Mouse (Mus musculus) forebrain, postnatal 0 days (tissue): ENCODE measurements at regions not wholly inside any gene's neighbourhood (a gene's known extent, or its start where the extent isn't known, plus 50 kb on each side); places are given as distances from the start of the nearest gene placed in this dataset.

ENCODE experiments used
- ATAC-seq: fragments of 200-750 bp; cut with Nextera tagmentation; 2 replicates; pipeline ENCODE4 v1.8.0; 2017; ENCODE audit warnings: mild to moderate bottlenecking, moderate library complexity
- DNase-seq: peaks from one replicate; pipeline ENCODE4 v3.0.0-alpha.2; 2015
- H3K27ac ChIP-seq: fragments of 300-500 bp; sonication (generic); 2 replicates; pipeline ENCODE4 v1.5.1; 2014; ENCODE audit warnings: low read depth, mild to moderate bottlenecking, antibody characterized with exemption, low read length, moderate library complexity, mixed read lengths
- H3K27me3 ChIP-seq: fragments of 300-500 bp; sonication (generic); 2 replicates; pipeline ENCODE4 v1.6.1; 2014; ENCODE audit warnings: mild to moderate bottlenecking, low read length, mixed read lengths; ENCODE audit not compliant: insufficient read depth
- H3K36me3 ChIP-seq: fragments of 300-500 bp; sonication (generic); 2 replicates; pipeline ENCODE4 v1.6.1; 2014; ENCODE audit warnings: mild to moderate bottlenecking, moderate library complexity; ENCODE audit not compliant: insufficient read depth
- H3K4me1 ChIP-seq: fragments of 300-500 bp; sonication (generic); 2 replicates; pipeline ENCODE4 v1.6.1; 2014; ENCODE audit warnings: antibody characterized with exemption; ENCODE audit not compliant: insufficient read depth
- H3K4me2 ChIP-seq: fragments of 300-500 bp; sonication (generic); 2 replicates; pipeline ENCODE4 v1.6.1; 2014; ENCODE audit warnings: low read depth, mild to moderate bottlenecking, moderate library complexity
- H3K4me3 ChIP-seq: fragments of 300-500 bp; sonication (generic); 2 replicates; pipeline ENCODE4 v1.5.1; 2014; ENCODE audit warnings: low read depth, low read length, mixed read lengths
- H3K9ac ChIP-seq: fragments of 300-500 bp; sonication (generic); 2 replicates; pipeline ENCODE4 v1.6.1; 2014; ENCODE audit warnings: mild to moderate bottlenecking
- H3K9me3 ChIP-seq: fragments of 300-500 bp; sonication (generic); 2 replicates; pipeline ENCODE4 v1.6.1; 2016; ENCODE audit warnings: low read length
- CTCF ChIP-seq: sonication (generic); IDR thresholded peaks from 2 replicates; pipeline ENCODE4 v1.5.1; 2016; ENCODE audit warnings: antibody characterized with exemption, control low read depth, low read depth
- WGBS: fragments of 180-500 bp; shearing (Covaris S2); extraction: QIAGEN DNeasy Blood & Tissue Kit; methylation state at CpG from one replicate; pipeline ENCODE4 v1.1.7; 2014; 5-methylcytosine and 5-hydroxymethylcytosine counted together

GRCm38 (mm10) chr16:5425908-5426307 is 170.1 kb upstream of the Eef2kmt start:
- ATAC-seq (no peak), DNase-seq (no peak)
- no peaks in the 10 kb centered on the region for H3K4me1 ChIP-seq
- H3K9ac ChIP-seq = no peak overlapping the region
- TF ChIP-seq CTCF = no peak
- H3K9me3 ChIP-seq = no peaks in the 10 kb centered on the region
- H3K27me3 ChIP-seq = no peaks in the 10 kb centered on the region
- H3K27ac ChIP-seq = no peak overlapping the region
- WGBS = 86% methylated on average over 2 of the region's 2 CpGs
- H3K4me3 ChIP-seq = no peak overlapping the region
- no peaks in the 10 kb centered on the region for H3K36me3 ChIP-seq
- H3K4me2 ChIP-seq = no peak overlapping the region

GRCm38 (mm10) chr16:5422041-5422440 is 166.3 kb upstream of the Eef2kmt start:
- 61% methylated on average over 6 of the region's 6 CpGs for WGBS

DNA sequence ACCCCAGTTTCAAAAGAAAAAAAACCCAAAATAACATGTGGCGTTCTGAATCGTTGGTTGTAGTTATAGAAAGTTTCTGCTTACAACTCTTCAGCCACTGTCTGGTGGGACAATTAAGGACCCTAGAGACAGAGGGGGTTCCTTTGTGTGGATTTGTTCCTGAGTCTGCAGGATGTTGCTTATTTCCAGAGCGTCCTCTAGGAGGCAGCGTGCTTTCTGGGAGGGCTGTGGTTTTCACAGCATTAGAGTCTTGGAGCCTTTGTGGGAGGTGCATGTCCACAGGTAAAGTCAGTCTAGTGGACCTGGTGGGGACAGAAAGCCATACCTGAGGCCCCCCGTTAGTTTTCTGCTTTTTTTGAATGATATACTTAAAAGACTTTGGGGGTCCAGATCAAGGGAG is 165.8 kb upstream of the Eef2kmt start:
- Histone ChIP-seq H3K9me3 (no peaks in the 10 kb centered on the region), H3K4me2 (no peak overlapping the region), H3K9ac (no peak overlapping the region), H3K4me3 (no peak overlapping the region), H3K27me3 (no peaks in the 10 kb centered on the region), H3K27ac (no peak overlapping the region), H3K4me1 (no peaks in the 10 kb centered on the region), H3K36me3 (no peaks in the 10 kb centered on the region)
- ATAC-seq (no peak), DNase-seq (no peak)
- WGBS = 83% methylated on average over 5 of the region's 5 CpGs
- 0 out of 2 replicates have a peak, but pooled peaks have one; percentile 13 for TF ChIP-seq CTCF

More at GRCm38 (mm10) chr16:5422041-5422440, 166.3 kb upstream of the Eef2kmt start:
- ATAC-seq (no peak), DNase-seq (no peak)
- Histone ChIP-seq H3K36me3 (no peaks in the 10 kb centered on the region), H3K4me1 (no peaks in the 10 kb centered on the region), H3K4me3 (no peak overlapping the region), H3K27ac (no peak overlapping the region), H3K27me3 (no peaks in the 10 kb centered on the region), H3K9me3 (no peaks in the 10 kb centered on the region), H3K4me2 (no peak overlapping the region), H3K9ac (no peak overlapping the region)
- TF ChIP-seq CTCF = no peak

- no peak for TF ChIP-seq CTCF
- no peak overlapping the region for H3K4me2 ChIP-seq
- no peak overlapping the region for H3K9ac ChIP-seq
- H3K36me3 ChIP-seq = no peaks in the 10 kb centered on the region
- peak; percentile 50; the same call in 1 of the 2 replicates for ATAC-seq
- WGBS = 82% methylated on average over 3 of the region's 3 CpGs
- no peaks in the 10 kb centered on the region for H3K9me3 ChIP-seq
- H3K4me1 ChIP-seq = no peaks in the 10 kb centered on the region
- H3K4me3 ChIP-seq = no peak overlapping the region
- H3K27ac ChIP-seq = no peak overlapping the region
- DNase-seq = peak; percentile 20
- no peaks in the 10 kb centered on the region for H3K27me3 ChIP-seq
Measured at GRCm38 (mm10) chr16:5419467-5419866, 163.7 kb upstream of the Eef2kmt start.

GRCm38 (mm10) chr16:5418462-5419197 is 162.8 kb upstream of the Eef2kmt start:
- Histone ChIP-seq H3K9me3 (no peaks in the 10 kb centered on the region), H3K27ac (no peak overlapping the region; the same call in 1 of the 2 replicates), H3K9ac (no peak overlapping the region), H3K27me3 (no peaks in the 10 kb centered on the region), H3K4me2 (no peak overlapping the region), H3K4me1 (no peaks in the 10 kb centered on the region), H3K4me3 (no peak overlapping the region), H3K36me3 (no peaks in the 10 kb centered on the region)
- DNase-seq = peak; percentile 54
- 31% methylated on average over 4 of the region's 4 CpGs for WGBS
- no peak for TF ChIP-seq CTCF
- peak; percentile 56 for ATAC-seq

GRCm38 (mm10) chr16:5415310-5415709 is 159.5 kb upstream of the Eef2kmt start:
- WGBS = 86% methylated on average over 4 of the region's 4 CpGs
- Histone ChIP-seq H3K4me3 (no peak overlapping the region), H3K27me3 (no peaks in the 10 kb centered on the region), H3K4me2 (no peak overlapping the region), H3K9ac (no peak overlapping the region), H3K36me3 (no peaks in the 10 kb centered on the region), H3K27ac (no peak overlapping the region), H3K4me1 (no peaks in the 10 kb centered on the region), H3K9me3 (no peaks in the 10 kb centered on the region)
- ATAC-seq (no peak), DNase-seq (no peak)
- TF ChIP-seq CTCF = no peak

- Histone ChIP-seq H3K36me3 (no peaks in the 10 kb centered on the region), H3K27me3 (no peaks in the 10 kb centered on the region), H3K4me2 (no peak overlapping the region), H3K9ac (no peak overlapping the region), H3K27ac (no peak overlapping the region), H3K9me3 (no peaks in the 10 kb centered on the region), H3K4me1 (no peaks in the 10 kb centered on the region), H3K4me3 (no peak overlapping the region)
- DNase-seq (no peak), ATAC-seq (no peak)
- 30% methylated on average over 5 of the region's 5 CpGs for WGBS
- TF ChIP-seq CTCF = no peak
Measured at GRCm38 (mm10) chr16:5411819-5412385, 156.1 kb upstream of the Eef2kmt start.
